Comparison of ENCODE assay signal across 16 mouse cellular contexts in genomic region chr4:44452043-44452618, GRCm38 (mm10).
DNase-seq lines count a peak whose midpoint lies in the region; ATAC-seq and TF ChIP-seq lines count a peak whose summit lies in the region.
"Had no signal": no experiment of that assay in that cellular context is flagged by ENCODE, and none has a peak within 500 bp of the region (broad histone marks: within the 10 kb centered on the region; RNA-seq: fewer than 3 reads in every experiment).

No protein-coding gene starts in this region.

- ATAC-seq in forebrain, postnatal 0 days, result peak; percentile 66; the same call in 1 of the 2 replicates
- ATAC-seq in hindbrain, embryonic 12.5 days (ENCODE audit: low FRiP score), result peak; percentile 64
- ATAC-seq in midbrain, embryonic 15.5 days (replicated peaks), result peak; percentile 45; the same call in 1 of the 2 replicates
- ATAC-seq: intestine, embryonic 15.5 days had no signal

- WGBS in forebrain, postnatal 0 days, result 53% methylated on average over 8 of the region's 8 CpGs
- 60% methylated on average over 8 of the region's 8 CpGs for WGBS in forebrain, embryonic 10.5 days
- 52% methylated on average over 8 of the region's 8 CpGs for WGBS in hindbrain, embryonic 12.5 days
- WGBS in midbrain, embryonic 15.5 days, result 48% methylated on average over 8 of the region's 8 CpGs

- H3K4me1 ChIP-seq in forebrain, postnatal 0 days (ENCODE audit: insufficient read depth), result no peaks in the 10 kb centered on the region
- peaks cover 24% of the 10 kb centered on the region for H3K4me1 ChIP-seq in forebrain, embryonic 10.5 days
- peaks cover 19% of the 10 kb centered on the region for H3K4me1 ChIP-seq in hindbrain, embryonic 12.5 days
- H3K4me1 ChIP-seq in midbrain, embryonic 15.5 days, result no peaks in the 10 kb centered on the region
- H3K4me1 ChIP-seq: embryonic facial prominence, embryonic 12.5 days; heart, embryonic 15.5 days; intestine, embryonic 15.5 days; stomach, embryonic 15.5 days had no signal

- H3K4me3 ChIP-seq in forebrain, postnatal 0 days (ENCODE audit: low read depth, low read length), result no peak overlapping the region
- H3K4me3 ChIP-seq in forebrain, embryonic 10.5 days, result no peak overlapping the region
- no peak overlapping the region for H3K4me3 ChIP-seq in hindbrain, embryonic 12.5 days
- no peak overlapping the region for H3K4me3 ChIP-seq in midbrain, embryonic 15.5 days
- H3K4me3 ChIP-seq: embryonic facial prominence, embryonic 12.5 days; forebrain, embryonic 15.5 days; heart, embryonic 15.5 days; intestine, embryonic 15.5 days; stomach, embryonic 15.5 days had no signal

- H3K27ac ChIP-seq in forebrain, postnatal 0 days (ENCODE audit: low read depth, low read length), result no peak overlapping the region
- no peak overlapping the region for H3K27ac ChIP-seq in forebrain, embryonic 10.5 days
- peak overlapping the region; percentile 75 for H3K27ac ChIP-seq in hindbrain, embryonic 12.5 days
- H3K27ac ChIP-seq in midbrain, embryonic 15.5 days, result no peak overlapping the region
- H3K27ac ChIP-seq: embryonic facial prominence, embryonic 12.5 days; forebrain, embryonic 15.5 days; heart, embryonic 15.5 days; intestine, embryonic 15.5 days; stomach, embryonic 15.5 days had no signal

- no peaks in the 10 kb centered on the region for H3K9me3 ChIP-seq in forebrain, postnatal 0 days (ENCODE audit: low read length)
- no peaks in the 10 kb centered on the region for H3K9me3 ChIP-seq in forebrain, embryonic 10.5 days
- H3K9me3 ChIP-seq in hindbrain, embryonic 12.5 days (replicated peaks), result no peaks in the 10 kb centered on the region
- H3K9me3 ChIP-seq in midbrain, embryonic 15.5 days, result no peaks in the 10 kb centered on the region
- H3K9me3 ChIP-seq: embryonic facial prominence, embryonic 12.5 days; forebrain, embryonic 15.5 days; G1E; heart, embryonic 15.5 days; intestine, embryonic 15.5 days; stomach, embryonic 15.5 days had no signal

- no peak overlapping the region for H3K4me2 ChIP-seq in forebrain, postnatal 0 days (ENCODE audit: low read depth)
- no peak overlapping the region for H3K4me2 ChIP-seq in hindbrain, embryonic 12.5 days (replicated peaks)
- no peak overlapping the region for H3K4me2 ChIP-seq in midbrain, embryonic 15.5 days
- H3K4me2 ChIP-seq: embryonic facial prominence, embryonic 12.5 days; forebrain, embryonic 15.5 days; heart, embryonic 15.5 days; intestine, embryonic 15.5 days; stomach, embryonic 15.5 days had no signal

- no peaks in the 10 kb centered on the region for H3K27me3 ChIP-seq in forebrain, postnatal 0 days (ENCODE audit: insufficient read depth, low read length)
- H3K27me3 ChIP-seq in forebrain, embryonic 10.5 days (ENCODE audit: poor library complexity, severe bottlenecking), result 0 out of 2 replicates have a peak, but pooled peaks cover 10% of the 10 kb centered on the region
- H3K27me3 ChIP-seq in hindbrain, embryonic 12.5 days, result 0 out of 2 replicates have a peak, but pooled peaks cover 2% of the 10 kb centered on the region
- H3K27me3 ChIP-seq in midbrain, embryonic 15.5 days (replicated peaks), result no peaks in the 10 kb centered on the region
- H3K27me3 ChIP-seq: embryonic facial prominence, embryonic 12.5 days; forebrain, embryonic 15.5 days; intestine, embryonic 15.5 days; stomach, embryonic 15.5 days had no signal

- H3K9ac ChIP-seq in forebrain, postnatal 0 days, result no peak overlapping the region
- no peak overlapping the region for H3K9ac ChIP-seq in hindbrain, embryonic 12.5 days
- H3K9ac ChIP-seq in midbrain, embryonic 15.5 days, result no peak overlapping the region
- H3K9ac ChIP-seq: embryonic facial prominence, embryonic 12.5 days; forebrain, embryonic 15.5 days; heart, embryonic 15.5 days; intestine, embryonic 15.5 days; stomach, embryonic 15.5 days had no signal

- H3K36me3 ChIP-seq in forebrain, postnatal 0 days (ENCODE audit: insufficient read depth), result no peaks in the 10 kb centered on the region
- no peaks in the 10 kb centered on the region for H3K36me3 ChIP-seq in forebrain, embryonic 10.5 days (replicated peaks)
- no peaks in the 10 kb centered on the region for H3K36me3 ChIP-seq in hindbrain, embryonic 12.5 days
- H3K36me3 ChIP-seq in midbrain, embryonic 15.5 days (replicated peaks), result no peaks in the 10 kb centered on the region
- H3K36me3 ChIP-seq: embryonic facial prominence, embryonic 12.5 days; forebrain, embryonic 15.5 days; G1E; heart, embryonic 15.5 days; intestine, embryonic 15.5 days; stomach, embryonic 15.5 days had no signal

- DNase-seq in forebrain, postnatal 0 days, result no peak
- no peak for DNase-seq in forebrain, embryonic 10.5 days (ENCODE audit: extremely low spot score, low spot score)
- DNase-seq in ZHBTc4 (ENCODE audit: low read depth, low spot score) (peak; percentile 20), liver (no peak)
- no peak for DNase-seq in B cell, adult 2 months
- no peak for DNase-seq in layer of hippocampus, adult 8-10 months (ENCODE audit: low spot score in 2 of 2)
- DNase-seq: cerebellum, adult 18-20 months; thymus, postnatal 25 days had no signal

- no peak for TF ChIP-seq CTCF in forebrain, postnatal 0 days (IDR thresholded peaks at IDR 0.05; ENCODE audit: low read depth)
